Mouse (Mus musculus): ENCODE measurements around the gene Garem2. TPM values are rescaled to one million over a fixed set of nuclear protein-coding genes. Genes with fewer than 3 reads are reported as not detected.

The Garem2 gene
- polyA plus RNA-seq, 1 experiment, result 0.03 TPM

GRCm38 (mm10) chr5:30105668-30106300, 823 bp downstream of the Garem2 start, which contains the start of gene 3110082J24Rik:
3110082J24Rik (minus strand) TSS chr5:30106086.
- H3K4me3 ChIP-seq (ENCODE audit: low read depth, low read length), result peak within 1 kb of the TSS; percentile 36
- TF ChIP-seq POLR2A (IDR thresholded peaks at IDR 0.05; ENCODE audit: low read depth, low read length), result no peak
- no peak for TF ChIP-seq CTCF (IDR thresholded peaks at IDR 0.05; ENCODE audit: extremely low read depth, insufficient read length, insufficient replicate concordance, low read depth, low read length)
- H3K27me3 ChIP-seq (ENCODE audit: control insufficient read depth, insufficient read depth, low read length), result peaks cover 24% of the 10 kb centered on the region
- no peaks in the 10 kb centered on the region; the same call in 1 of the 2 replicates for H3K4me1 ChIP-seq (ENCODE audit: control insufficient read depth, insufficient read depth, insufficient read length, low read length)
- no peaks in the 10 kb centered on the region for H3K36me3 ChIP-seq (ENCODE audit: control insufficient read depth, insufficient read depth, low read length)
- H3K27ac ChIP-seq (ENCODE audit: insufficient read depth, low read depth, low read length), result no peak within 1 kb of the TSS
- WGBS, result 19% methylated on average over 29 of the region's 29 CpGs

GRCm38 (mm10) chr5:30106756-30107155, 1.8 kb downstream of the Garem2 start:
- whole genome bisulfite sequencing, result 75% methylated on average over 2 of the region's 2 CpGs

GRCm38 (mm10) chr5:30107186-30107585, 2.2 kb downstream of the Garem2 start:
- 68% methylated on average over 7 of the region's 7 CpGs for WGBS
- Histone ChIP-seq H3K4me1 (ENCODE audit: control insufficient read depth, insufficient read depth, insufficient read length, low read length) (no peaks in the 10 kb centered on the region; the same call in 1 of the 2 replicates), H3K27ac (ENCODE audit: insufficient read depth, low read depth, low read length) (no peak overlapping the region), H3K36me3 (ENCODE audit: control insufficient read depth, insufficient read depth, low read length) (no peaks in the 10 kb centered on the region), H3K27me3 (ENCODE audit: control insufficient read depth, insufficient read depth, low read length) (peaks cover 24% of the 10 kb centered on the region), H3K4me3 (ENCODE audit: low read depth, low read length) (no peak overlapping the region)
- TF ChIP-seq CTCF (IDR thresholded peaks at IDR 0.05; ENCODE audit: extremely low read depth, insufficient read length, insufficient replicate concordance, low read depth, low read length), result no peak
- TF ChIP-seq POLR2A (IDR thresholded peaks at IDR 0.05; ENCODE audit: low read depth, low read length), result no peak

More at GRCm38 (mm10) chr5:30106756-30107155, 1.8 kb downstream of the Garem2 start:
- no peak overlapping the region for H3K4me3 ChIP-seq (ENCODE audit: low read depth, low read length)
- TF ChIP-seq CTCF (IDR thresholded peaks at IDR 0.05; ENCODE audit: extremely low read depth, insufficient read length, insufficient replicate concordance, low read depth, low read length), result no peak
- TF ChIP-seq POLR2A (IDR thresholded peaks at IDR 0.05; ENCODE audit: low read depth, low read length), result no peak
- no peaks in the 10 kb centered on the region for H3K36me3 ChIP-seq (ENCODE audit: control insufficient read depth, insufficient read depth, low read length)
- H3K27ac ChIP-seq (ENCODE audit: insufficient read depth, low read depth, low read length), result no peak overlapping the region
- peaks cover 24% of the 10 kb centered on the region for H3K27me3 ChIP-seq (ENCODE audit: control insufficient read depth, insufficient read depth, low read length)
- H3K4me1 ChIP-seq (ENCODE audit: control insufficient read depth, insufficient read depth, insufficient read length, low read length), result no peaks in the 10 kb centered on the region; the same call in 1 of the 2 replicates

- TF ChIP-seq POLR2A (IDR thresholded peaks at IDR 0.05; ENCODE audit: low read depth, low read length), result no peak
- no peak for TF ChIP-seq CTCF (IDR thresholded peaks at IDR 0.05; ENCODE audit: extremely low read depth, insufficient read length, insufficient replicate concordance, low read depth, low read length)
- WGBS, result 42% methylated on average over 5 of the region's 5 CpGs
- Histone ChIP-seq H3K4me3 (ENCODE audit: low read depth, low read length) (no peak overlapping the region), H3K27ac (ENCODE audit: insufficient read depth, low read depth, low read length) (no peak overlapping the region), H3K4me1 (ENCODE audit: control insufficient read depth, insufficient read depth, insufficient read length, low read length) (no peaks in the 10 kb centered on the region; the same call in 1 of the 2 replicates), H3K27me3 (ENCODE audit: control insufficient read depth, insufficient read depth, low read length) (peaks cover 24% of the 10 kb centered on the region), H3K36me3 (ENCODE audit: control insufficient read depth, insufficient read depth, low read length) (no peaks in the 10 kb centered on the region)
Observed at GRCm38 (mm10) chr5:30107611-30108041, 2.7 kb downstream of the Garem2 start.

- Histone ChIP-seq H3K4me3 (ENCODE audit: low read depth, low read length) (no peak overlapping the region), H3K27me3 (ENCODE audit: control insufficient read depth, insufficient read depth, low read length) (peaks cover 24% of the 10 kb centered on the region), H3K4me1 (ENCODE audit: control insufficient read depth, insufficient read depth, insufficient read length, low read length) (no peaks in the 10 kb centered on the region; the same call in 1 of the 2 replicates), H3K27ac (ENCODE audit: insufficient read depth, low read depth, low read length) (no peak overlapping the region), H3K36me3 (ENCODE audit: control insufficient read depth, insufficient read depth, low read length) (no peaks in the 10 kb centered on the region)
- 93% methylated on average over 6 of the region's 6 CpGs for WGBS
- TF ChIP-seq POLR2A (IDR thresholded peaks at IDR 0.05; ENCODE audit: low read depth, low read length) (no peak), CTCF (IDR thresholded peaks at IDR 0.05; ENCODE audit: extremely low read depth, insufficient read length, insufficient replicate concordance, low read depth, low read length) (no peak)
Observed at GRCm38 (mm10) chr5:30108233-30108632, 3.3 kb downstream of the Garem2 start.

- Histone ChIP-seq H3K4me3 (ENCODE audit: low read depth, low read length) (no peak overlapping the region), H3K27ac (ENCODE audit: insufficient read depth, low read depth, low read length) (no peak overlapping the region), H3K27me3 (ENCODE audit: control insufficient read depth, insufficient read depth, low read length) (peaks cover 34% of the 10 kb centered on the region), H3K4me1 (ENCODE audit: control insufficient read depth, insufficient read depth, insufficient read length, low read length) (peaks cover 6% of the 10 kb centered on the region), H3K36me3 (ENCODE audit: control insufficient read depth, insufficient read depth, low read length) (no peaks in the 10 kb centered on the region)
- TF ChIP-seq POLR2A (IDR thresholded peaks at IDR 0.05; ENCODE audit: low read depth, low read length), result no peak
- TF ChIP-seq CTCF (IDR thresholded peaks at IDR 0.05; ENCODE audit: extremely low read depth, insufficient read length, insufficient replicate concordance, low read depth, low read length), result no peak
- WGBS, result 73% methylated on average over 2 of the region's 2 CpGs
Observed at GRCm38 (mm10) chr5:30109899-30110298, 4.9 kb downstream of the Garem2 start.

- Histone ChIP-seq H3K27me3 (ENCODE audit: control insufficient read depth, insufficient read depth, low read length) (peaks cover 29% of the 10 kb centered on the region), H3K27ac (ENCODE audit: insufficient read depth, low read depth, low read length) (no peak overlapping the region)
- TF ChIP-seq POLR2A (IDR thresholded peaks at IDR 0.05; ENCODE audit: low read depth, low read length) (no peak), CTCF (IDR thresholded peaks at IDR 0.05; ENCODE audit: extremely low read depth, insufficient read length, insufficient replicate concordance, low read depth, low read length) (no peak)
Observed at GRCm38 (mm10) chr5:30110371-30111060, 5.6 kb downstream of the Garem2 start.

More at GRCm38 (mm10) chr5:30110371-30111060, 5.6 kb downstream of the Garem2 start:
- no peak overlapping the region for H3K4me3 ChIP-seq (ENCODE audit: low read depth, low read length)
- H3K36me3 ChIP-seq (ENCODE audit: control insufficient read depth, insufficient read depth, low read length), result no peaks in the 10 kb centered on the region
- 41% methylated on average over 22 of the region's 22 CpGs for WGBS
- H3K4me1 ChIP-seq (ENCODE audit: control insufficient read depth, insufficient read depth, insufficient read length, low read length), result peaks cover 6% of the 10 kb centered on the region
